Mouse (Mus musculus) kidney, postnatal 25 days (tissue): ENCODE measurements around the gene Lrrn3.

ENCODE experiments used
- DNase-seq, 2 experiments: peaks; one replicate each; pipeline ENCODE4 v3.0.0; 2021; ENCODE audit warnings: mixed read lengths in 2 of 2

Lrrn3 gene

GRCm38 (mm10) chr12:41428806-41429205 lies 57.4 kb downstream of the Lrrn3 start:
- no peak for DNase-seq

- DNase-seq: no peak
Observed at GRCm38 (mm10) chr12:41427464-41427863, 58.8 kb downstream of the Lrrn3 start.

DNA sequence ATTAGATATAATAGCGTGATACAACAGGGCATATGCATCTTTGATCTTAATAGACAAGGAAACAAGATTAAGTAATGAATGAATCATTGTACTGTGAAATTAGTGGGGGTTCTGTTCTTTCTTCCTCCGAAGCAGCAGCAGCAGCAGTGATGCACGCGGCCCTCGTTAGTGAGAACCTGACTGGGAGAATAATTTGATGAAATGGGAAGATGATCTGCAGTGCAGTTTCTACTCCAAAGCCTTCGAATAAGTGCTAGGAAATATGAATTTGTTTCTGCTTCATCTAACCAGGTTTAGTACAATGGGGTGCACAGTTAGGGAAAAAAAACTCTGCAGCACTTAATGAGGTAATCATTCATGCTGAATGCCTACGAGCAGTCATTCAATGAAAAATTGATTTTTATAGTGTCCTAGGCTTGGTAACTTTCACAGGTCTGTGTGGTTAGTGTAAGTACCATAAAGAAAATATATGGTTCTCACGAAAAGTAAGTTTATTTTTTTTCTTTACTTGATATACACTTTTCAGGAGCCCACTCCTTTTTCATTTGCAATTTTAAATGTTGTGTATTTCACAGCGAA lies 61.0 kb downstream of the Lrrn3 start:
- no peak for DNase-seq

DNA sequence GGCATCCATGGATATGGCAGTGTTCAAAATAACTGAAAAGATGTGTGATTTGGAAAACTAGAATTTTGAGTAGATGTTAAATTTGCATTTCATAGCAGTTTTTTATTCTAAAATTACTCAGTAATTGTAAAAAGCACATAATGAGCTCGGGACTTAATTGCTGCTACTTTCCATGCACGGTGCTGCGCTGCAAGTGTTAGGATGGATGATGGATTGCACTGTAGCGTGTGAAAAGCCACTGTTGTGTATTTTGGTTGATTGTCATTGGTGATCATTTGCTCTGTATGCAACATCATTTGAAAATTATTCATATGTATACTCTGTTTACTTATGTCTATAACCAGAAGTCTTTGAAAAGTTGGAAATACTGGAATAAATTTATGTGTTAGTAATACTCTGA lies 68.3 kb downstream of the Lrrn3 start:
- DNase-seq: no peak

- no peak for DNase-seq
Observed at GRCm38 (mm10) chr12:41417099-41417498, 69.1 kb downstream of the Lrrn3 start.

GRCm38 (mm10) chr12:41416635-41417034 lies 69.6 kb downstream of the Lrrn3 start:
- no peak for DNase-seq

GRCm38 (mm10) chr12:41409431-41409830 lies 76.8 kb downstream of the Lrrn3 start:
- DNase-seq: peak in 1 of 2 experiments; percentile 3

DNA sequence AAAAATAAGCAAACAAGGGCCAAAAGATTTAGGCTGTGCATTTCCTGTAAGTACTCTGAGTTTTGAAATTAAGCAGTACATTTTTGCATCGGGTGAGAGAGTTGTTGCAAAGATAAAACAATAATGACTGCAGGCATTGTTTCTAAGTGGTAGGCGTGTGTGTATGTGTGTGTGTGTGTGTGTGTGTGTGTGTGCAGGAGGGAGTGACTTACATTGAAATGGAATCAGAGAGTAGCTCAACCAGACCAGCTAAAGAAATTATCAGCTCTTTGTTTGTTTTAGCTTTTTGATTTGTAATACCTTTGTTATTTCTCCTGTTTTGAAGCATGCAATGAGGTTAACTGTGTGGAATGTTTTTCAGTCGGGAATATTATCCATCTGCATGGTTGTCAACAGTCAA lies 84.3 kb downstream of the Lrrn3 start:
- DNase-seq: no peak
